Mouse (Mus musculus) MEL (cell line): Measurements from ENCODE around the gene Fam69a. TPM values are rescaled to one million over a fixed set of nuclear protein-coding genes. Genes with fewer than 3 reads are reported as not detected.
A peak's percentile ranks its signal among the peaks of the same experiment; 100 is the strongest.

Source experiments
- DNase-seq: peaks from one replicate; pipeline ENCODE4 v3.0.0; 2011; ENCODE audit warnings: low read depth, low spot score
- H3K27ac ChIP-seq: 2 replicates; pipeline ENCODE4 v1.5.1; 2012; ENCODE audit warnings: low read depth, mild to moderate bottlenecking, control low read depth, low read length, moderate library complexity; ENCODE audit not compliant: control insufficient read depth
- H3K27me3 ChIP-seq, 2 experiments: fragments of 150-350 bp in 1 of 2; sonication (generic) in 1 of 2; 2 replicates each; pipeline ENCODE4 v1.6.1; 2012; ENCODE audit warnings: low read length in 2 of 2, mild to moderate bottlenecking in 2 of 2, improper control_type of control experiment in 1 of 2, moderate library complexity in 1 of 2; ENCODE audit not compliant: insufficient read depth in 2 of 2, control insufficient read depth in 1 of 2
- H3K36me3 ChIP-seq, 2 experiments: 2 replicates each; pipeline ENCODE4 v1.6.1; 2012 to 2014; ENCODE audit warnings: low read length in 2 of 2, improper control_type of control experiment in 1 of 2, inconsistent platforms in 1 of 2, mild to moderate bottlenecking in 1 of 2; ENCODE audit not compliant: insufficient read depth in 2 of 2, control insufficient read depth in 1 of 2
- H3K4me1 ChIP-seq, 2 experiments: fragments of 150-350 bp in 1 of 2; sonication (generic) in 1 of 2; 2 replicates each; pipeline ENCODE4 v1.6.1; 2012; ENCODE audit warnings: low read length in 2 of 2, improper control_type of control experiment in 1 of 2, mild to moderate bottlenecking in 1 of 2; ENCODE audit not compliant: insufficient read depth in 2 of 2, control insufficient read depth in 1 of 2
- H3K4me3 ChIP-seq, 2 experiments: fragments of 150-350 bp in 1 of 2; sonication (generic) in 1 of 2; 2 replicates each; pipeline ENCODE4 v1.5.1; 2012; ENCODE audit warnings: low read depth in 2 of 2, low read length in 2 of 2, mild to moderate bottlenecking in 2 of 2, moderate library complexity in 2 of 2, control low read depth in 1 of 2, improper control_type of control experiment in 1 of 2; ENCODE audit not compliant: control insufficient read depth in 1 of 2, insufficient read depth in 1 of 2
- H3K79me2 ChIP-seq: 2 replicates; pipeline ENCODE4 v1.6.1; 2012; ENCODE audit warnings: mild to moderate bottlenecking, low read length, moderate library complexity; ENCODE audit not compliant: control insufficient read depth, poor library complexity, insufficient read depth
- H3K9ac ChIP-seq: 2 replicates; pipeline ENCODE4 v1.6.1; 2012; ENCODE audit warnings: low read depth, mild to moderate bottlenecking, control low read depth, low read length, moderate library complexity; ENCODE audit not compliant: control insufficient read depth, poor library complexity, severe bottlenecking
- H3K9me3 ChIP-seq: fragments of 150-350 bp; sonication (generic); replicated peaks from 2 replicates; pipeline ENCODE4 v1.6.1; 2012; ENCODE audit warnings: mild to moderate bottlenecking, low read length, improper control_type of control experiment, moderate library complexity; ENCODE audit not compliant: insufficient read depth
- CHD1 ChIP-seq: IDR thresholded peaks from 2 replicates; pipeline ENCODE4 v1.6.1; 2012; ENCODE audit warnings: low read depth, mild to moderate bottlenecking, inconsistent platforms, low read length, improper control_type of control experiment
- CHD2 ChIP-seq: IDR thresholded peaks from 2 replicates; pipeline ENCODE4 v1.6.1; 2011; ENCODE audit warnings: low read length, improper control_type of control experiment
- CTCF ChIP-seq, 3 experiments: IDR thresholded peaks in 2 of 3; conservative IDR thresholded peaks in 1 of 3; 2 replicates each; pipeline ENCODE4 v1.5.1; 2011 to 2012; ENCODE audit warnings: low read length in 3 of 3, low read depth in 2 of 3, mild to moderate bottlenecking in 2 of 3, improper control_type of control experiment in 1 of 3, inconsistent platforms in 1 of 3, mixed read lengths in 1 of 3, moderate library complexity in 1 of 3; ENCODE audit not compliant: control insufficient read depth in 1 of 3, insufficient read depth in 1 of 3, poor library complexity in 1 of 3, severe bottlenecking in 1 of 3
- E2F4 ChIP-seq: IDR thresholded peaks from 2 replicates; pipeline ENCODE4 v1.6.1; 2011; ENCODE audit warnings: low read depth, low read length, improper control_type of control experiment, borderline replicate concordance
- EP300 ChIP-seq, 2 experiments: IDR thresholded peaks; 2 replicates each; pipeline ENCODE4 v1.6.1; 2011; ENCODE audit warnings: improper control_type of control experiment in 2 of 2, low read length in 2 of 2, low read depth in 1 of 2, mild to moderate bottlenecking in 1 of 2
- ETS1 ChIP-seq: IDR thresholded peaks from 2 replicates; pipeline ENCODE4 v1.6.1; 2012; ENCODE audit warnings: low read depth, mild to moderate bottlenecking, inconsistent platforms, low read length, improper control_type of control experiment, moderate library complexity
- GABPA ChIP-seq: IDR thresholded peaks from 2 replicates; pipeline ENCODE4 v1.6.1; 2012; ENCODE audit warnings: low read depth, mild to moderate bottlenecking, inconsistent platforms, low read length, improper control_type of control experiment, moderate library complexity
- GATA1 ChIP-seq: IDR thresholded peaks from 2 replicates; pipeline ENCODE4 v1.6.1; 2011; ENCODE audit warnings: low read depth, low read length, improper control_type of control experiment
- HCFC1 ChIP-seq: IDR thresholded peaks from 2 replicates; pipeline ENCODE4 v1.6.1; 2012; ENCODE audit warnings: low read depth, mild to moderate bottlenecking, inconsistent platforms, low read length, improper control_type of control experiment, moderate library complexity
- JUND ChIP-seq: IDR thresholded peaks from 2 replicates; pipeline ENCODE4 v1.6.1; 2011; ENCODE audit warnings: low read depth, mild to moderate bottlenecking, improper control_type of control experiment, low read length
- KAT2A ChIP-seq: conservative IDR thresholded peaks from 2 replicates; pipeline ENCODE4 v1.6.1; 2012; ENCODE audit warnings: low read depth, low read length, improper control_type of control experiment, inconsistent platforms
- MAFK ChIP-seq: IDR thresholded peaks from 2 replicates; pipeline ENCODE4 v1.6.1; 2011; ENCODE audit warnings: low read depth, mild to moderate bottlenecking, low read length, improper control_type of control experiment, borderline replicate concordance
- MAX ChIP-seq: IDR thresholded peaks from 2 replicates; pipeline ENCODE4 v1.6.1; 2011; ENCODE audit warnings: low read length, improper control_type of control experiment
- MAZ ChIP-seq: IDR thresholded peaks from 2 replicates; pipeline ENCODE4 v1.6.1; 2012; ENCODE audit warnings: low read depth, mild to moderate bottlenecking, inconsistent platforms, low read length, improper control_type of control experiment
- MXI1 ChIP-seq: IDR thresholded peaks from 2 replicates; pipeline ENCODE4 v1.6.1; 2011; ENCODE audit warnings: mild to moderate bottlenecking, low read depth, low read length, improper control_type of control experiment
- MYB ChIP-seq: IDR thresholded peaks from 2 replicates; pipeline ENCODE4 v1.6.1; 2011; ENCODE audit warnings: mild to moderate bottlenecking, low read depth, low read length, improper control_type of control experiment
- MYC ChIP-seq: IDR thresholded peaks from 2 replicates; pipeline ENCODE4 v1.6.1; 2011; ENCODE audit warnings: low read depth, mild to moderate bottlenecking, low read length, improper control_type of control experiment, moderate library complexity
- NELFE ChIP-seq: IDR thresholded peaks from 2 replicates; pipeline ENCODE4 v1.6.1; 2011; ENCODE audit warnings: low read depth, low read length, improper control_type of control experiment
- NRF1 ChIP-seq: IDR thresholded peaks from 2 replicates; pipeline ENCODE4 v1.6.1; 2014; ENCODE audit warnings: low read depth, mild to moderate bottlenecking, inconsistent platforms, low read length, improper control_type of control experiment, moderate library complexity; ENCODE audit not compliant: poor library complexity, insufficient read depth, severe bottlenecking
- POLR2AphosphoS2 ChIP-seq: IDR thresholded peaks from 2 replicates; pipeline ENCODE4 v1.6.1; 2011; ENCODE audit warnings: low read length, improper control_type of control experiment
- POLR2AphosphoS5 ChIP-seq: IDR thresholded peaks from 2 replicates; pipeline ENCODE4 v1.6.1; 2012; ENCODE audit warnings: low read depth, borderline replicate concordance, mild to moderate bottlenecking, inconsistent platforms, low read length, moderate library complexity, mixed read lengths
- RAD21 ChIP-seq: IDR thresholded peaks from 2 replicates; pipeline ENCODE4 v1.6.1; 2011; ENCODE audit warnings: mild to moderate bottlenecking, low read depth, low read length, improper control_type of control experiment
- RCOR1 ChIP-seq: IDR thresholded peaks from 2 replicates; pipeline ENCODE4 v1.6.1; 2012; ENCODE audit warnings: low read depth, mild to moderate bottlenecking, inconsistent platforms, low read length, improper control_type of control experiment
- TAL1 ChIP-seq: IDR thresholded peaks from 2 replicates; pipeline ENCODE4 v1.6.1; 2012; ENCODE audit warnings: mild to moderate bottlenecking, inconsistent platforms, low read length, moderate library complexity, mixed read lengths
- TBP ChIP-seq: IDR thresholded peaks from 2 replicates; pipeline ENCODE4 v1.8.0; 2011; ENCODE audit warnings: low read depth, low read length, improper control_type of control experiment
- TCF12 ChIP-seq: IDR thresholded peaks from 2 replicates; pipeline ENCODE4 v1.6.1; 2014; ENCODE audit warnings: low read depth, mild to moderate bottlenecking, inconsistent platforms, low read length, improper control_type of control experiment, moderate library complexity
- USF1 ChIP-seq: IDR thresholded peaks from 2 replicates; pipeline ENCODE4 v1.6.1; 2014; ENCODE audit warnings: low read depth, mild to moderate bottlenecking, inconsistent platforms, low read length, improper control_type of control experiment, moderate library complexity
- USF2 ChIP-seq, 2 experiments: IDR thresholded peaks; 2 replicates each; pipeline ENCODE4 v1.6.1; 2011 to 2012; ENCODE audit warnings: improper control_type of control experiment in 2 of 2, low read length in 2 of 2, borderline replicate concordance in 1 of 2, inconsistent platforms in 1 of 2, low read depth in 1 of 2, mild to moderate bottlenecking in 1 of 2; ENCODE audit not compliant: insufficient read depth in 1 of 2
- ZKSCAN1 ChIP-seq: IDR thresholded peaks from 2 replicates; pipeline ENCODE4 v1.6.1; 2012; ENCODE audit warnings: low read depth, mild to moderate bottlenecking, inconsistent platforms, low read length, improper control_type of control experiment, moderate library complexity
- ZMIZ1 ChIP-seq: IDR thresholded peaks from 2 replicates; pipeline ENCODE4 v1.6.1; 2012; ENCODE audit warnings: low read depth, mild to moderate bottlenecking, inconsistent platforms, low read length, improper control_type of control experiment, moderate library complexity
- ZNF384 ChIP-seq: IDR thresholded peaks from 2 replicates; pipeline ENCODE4 v1.6.1; 2012; ENCODE audit warnings: low read depth, mild to moderate bottlenecking, inconsistent platforms, low read length, improper control_type of control experiment
- polyA plus RNA-seq, 2 experiments: library from polyadenylated mRNA; stranded (reverse) in 1 of 2; unstranded in 1 of 2; fragments of >175 nt in 1 of 2; fragments of >200 nt in 1 of 2; gene quantifications; 2 replicates each; pipeline versions ENCODE4 v1.2.1 to v1.2.4; 2012; ENCODE audit warnings: low replicate concordance in 2 of 2, low read depth in 1 of 2; ENCODE audit not compliant: insufficient read length in 2 of 2, insufficient read depth in 1 of 2, missing spikeins in 1 of 2
- total RNA-seq: library from RNA; depleted of rRNA; stranded (reverse); fragments of 300-350 nt; gene quantifications from 2 replicates; pipeline ENCODE4 v1.2.3, GENCODE M21; 2012

Gene Fam69a
- total and polyA plus RNA-seq, 3 experiments: 8.5 to 10.6 TPM; not detected in 1

DNA sequence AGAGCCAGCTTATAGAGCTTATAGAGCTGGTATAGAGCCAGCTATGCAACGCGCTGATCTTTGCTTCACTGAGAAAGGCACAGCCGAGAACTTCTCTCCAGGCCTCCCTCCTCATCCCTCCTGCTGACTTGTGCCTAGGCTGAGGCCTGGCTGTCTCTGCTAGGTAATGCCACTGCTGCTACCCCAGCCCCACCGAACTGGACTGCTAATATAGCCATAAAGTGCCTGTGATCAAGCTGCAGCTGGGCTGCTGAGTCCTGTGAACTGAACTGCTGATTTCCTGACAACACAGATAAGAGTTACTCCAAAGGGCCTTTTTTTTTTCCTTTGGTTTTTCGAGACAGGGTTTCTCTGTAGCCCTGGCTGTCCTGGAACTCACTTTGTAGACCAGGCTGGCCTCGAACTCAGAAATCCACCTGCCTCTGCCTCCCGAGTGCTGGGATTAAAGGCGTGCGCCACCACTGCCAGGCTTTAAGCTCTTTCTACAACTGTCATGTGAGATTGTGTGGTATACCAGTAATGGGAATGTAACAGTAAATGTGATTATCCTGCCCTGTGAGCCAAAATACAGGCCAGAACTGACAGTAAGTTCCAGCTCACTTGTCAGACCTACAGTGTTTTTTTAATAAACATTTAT, 21.4 kb downstream of the Fam69a start (continued):
- TF ChIP-seq MYC (no peak), E2F4 (no peak), ZNF384 (peak; percentile 93), POLR2AphosphoS5 (no peak), NRF1 (no peak), MAX (no peak), NELFE (no peak), TCF12 (peak; percentile 68), MAFK (no peak), RCOR1 (peak; percentile 29; the same call in 1 of the 2 replicates), CHD1 (0 out of 2 replicates have a peak, but pooled peaks have one; percentile 37)

DNA sequence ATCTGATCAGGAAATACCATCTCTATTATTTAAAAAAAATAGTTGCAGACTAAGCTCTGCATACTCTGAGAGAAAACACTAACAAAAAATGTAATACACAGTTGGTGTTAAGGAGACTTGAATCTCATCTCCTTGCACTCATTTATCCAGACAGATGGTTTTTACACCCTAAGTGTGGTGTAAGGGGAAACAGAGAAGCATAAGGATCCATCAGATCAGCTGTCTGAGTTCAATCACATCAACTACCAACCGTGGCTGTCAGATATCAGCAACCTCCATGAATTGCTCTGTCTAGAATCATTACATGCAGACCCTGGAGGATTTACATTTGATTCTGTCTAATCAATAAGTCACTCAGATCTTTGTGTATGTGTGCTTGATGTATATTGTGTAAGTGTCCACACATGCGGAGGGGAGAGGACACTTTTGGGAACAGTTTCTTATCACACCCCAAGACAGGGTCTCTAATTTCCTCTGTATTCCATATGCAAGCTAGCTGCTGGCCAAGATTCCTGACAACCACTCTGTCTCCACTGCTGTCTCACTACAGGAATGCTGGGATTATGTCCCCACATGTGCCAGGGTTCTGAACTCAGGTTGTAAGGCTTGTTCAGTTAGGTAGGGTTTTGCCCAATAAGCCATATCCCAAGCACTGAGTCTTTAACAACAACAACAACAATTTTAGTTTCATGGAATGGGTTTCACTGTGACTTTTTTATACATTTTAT, 22.7 kb downstream of the Fam69a start:
- Histone ChIP-seq H3K4me3 (no peak overlapping the region), H3K79me2 (peaks cover 4% of the 10 kb centered on the region), H3K9ac (no peak overlapping the region), H3K36me3 (peaks cover 0 to 67% of the 10 kb centered on the region in 2 experiments; a peak in 2 of 4 replicates), H3K9me3 (no peaks in the 10 kb centered on the region), H3K4me1 (peaks cover 49 to 56% of the 10 kb centered on the region in 2 experiments), H3K27me3 (no peaks in the 10 kb centered on the region), H3K27ac (peak overlapping the region; percentile 1; the same call in 1 of the 2 replicates)
- peak; percentile 51 for DNase-seq
- TF ChIP-seq POLR2AphosphoS2: no peak
- peak; percentile 77 for TF ChIP-seq RCOR1
- no peak for TF ChIP-seq MAZ
- no peak for TF ChIP-seq CHD1
- no peak for TF ChIP-seq NELFE
- no peak for TF ChIP-seq GABPA
- TF ChIP-seq NRF1: no peak
- TF ChIP-seq CTCF (IDR thresholded peaks at IDR 0.05 in 2 of 3, conservative IDR thresholded peaks at IDR 0.05 in 1 of 3; ENCODE audit: control insufficient read depth in 1 of 3, insufficient read depth in 1 of 3, low read depth in 2 of 3, low read length in 3 of 3, poor library complexity in 1 of 3, severe bottlenecking in 1 of 3): no peak
- TF ChIP-seq TBP: no peak
- peak in 1 of 2 experiments; percentile 65; a peak in 3 of 4 replicates for TF ChIP-seq EP300 (IDR thresholded peaks at IDR 0.05; ENCODE audit: low read depth in 1 of 2, low read length in 2 of 2)
- peak; percentile 83 for TF ChIP-seq ETS1
- no peak for TF ChIP-seq CHD2
- TF ChIP-seq MAFK: no peak
- no peak for TF ChIP-seq ZKSCAN1
- no peak for TF ChIP-seq MYB
- TF ChIP-seq JUND: no peak
- no peak for TF ChIP-seq ZMIZ1
- TF ChIP-seq ZNF384: no peak
- TF ChIP-seq MXI1: no peak
- TF ChIP-seq TAL1: no peak
- no peak for TF ChIP-seq MYC
- no peak for TF ChIP-seq RAD21
- TF ChIP-seq USF1: no peak
- TF ChIP-seq GATA1: peak; percentile 54
- TF ChIP-seq HCFC1: no peak
- peak; percentile 32; the same call in 1 of the 2 replicates for TF ChIP-seq TCF12
- no peak for TF ChIP-seq KAT2A
- no peak for TF ChIP-seq MAX
- TF ChIP-seq USF2 (IDR thresholded peaks at IDR 0.05; ENCODE audit: borderline replicate concordance in 1 of 2, insufficient read depth in 1 of 2, low read depth in 1 of 2, low read length in 2 of 2): no peak
